In the genomic region with DNA sequence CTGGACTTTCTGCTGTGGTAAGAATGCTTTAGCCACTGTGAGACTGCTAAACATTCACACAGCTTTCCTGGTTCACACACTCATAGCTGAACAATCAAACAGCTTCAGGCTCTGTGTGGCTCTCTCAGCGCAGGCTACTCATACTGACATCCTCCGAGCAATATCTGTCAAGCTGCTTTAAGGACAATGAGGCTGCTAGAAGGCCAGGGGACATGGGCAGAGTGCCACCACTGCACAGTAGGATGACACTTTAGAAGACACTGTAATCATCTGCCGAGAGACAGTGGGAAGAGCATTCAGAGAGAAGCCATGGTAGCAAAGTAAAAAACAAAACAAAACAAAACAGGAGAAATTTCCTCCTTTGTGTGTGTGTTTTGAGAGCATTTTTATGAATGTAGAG, we compare ENCODE assay signal across 34 mouse cellular contexts. TPM values are rescaled to one million over a fixed set of nuclear protein-coding genes. Genes with fewer than 3 reads are reported as not detected.
A peak's percentile ranks its signal among the peaks of the same experiment; 100 is the strongest.
DNase-seq lines count a peak whose midpoint lies in the region; ATAC-seq and TF ChIP-seq lines count a peak whose summit lies in the region.
"Had no signal": no experiment of that assay in that cellular context is flagged by ENCODE, and none has a peak within 500 bp of the region (broad histone marks: within the 10 kb centered on the region; RNA-seq: fewer than 3 reads in every experiment).

No protein-coding gene starts in this region.

- no peaks in the 10 kb centered on the region for H3K27me3 ChIP-seq in liver, embryonic 13.5 days
- H3K27me3 ChIP-seq in liver, embryonic 12.5 days (replicated peaks), result peaks cover 2% of the 10 kb centered on the region; the same call in 1 of the 2 replicates
- H3K27me3 ChIP-seq in G1E (ENCODE audit: insufficient read depth, low read length), result no peaks in the 10 kb centered on the region
- H3K27me3 ChIP-seq: embryonic facial prominence, embryonic 12.5 days; kidney, embryonic 15.5 days; neural tube, embryonic 13.5 days had no signal

- peaks cover 3% of the 10 kb centered on the region; the same call in 1 of the 2 replicates for H3K4me1 ChIP-seq in liver, embryonic 13.5 days (replicated peaks)
- peaks cover 7% of the 10 kb centered on the region; the same call in 1 of the 2 replicates for H3K4me1 ChIP-seq in liver, embryonic 12.5 days
- peaks cover 31% of the 10 kb centered on the region for H3K4me1 ChIP-seq in G1E (ENCODE audit: insufficient read depth, low read depth, low read length)
- H3K4me1 ChIP-seq: embryonic facial prominence, embryonic 12.5 days; heart, embryonic 12.5 days; kidney, embryonic 15.5 days; neural tube, embryonic 13.5 days had no signal

- H3K27ac ChIP-seq in liver, embryonic 13.5 days, result no peak overlapping the region
- H3K27ac ChIP-seq in liver, embryonic 12.5 days, result no peak overlapping the region
- H3K27ac ChIP-seq: embryonic facial prominence, embryonic 12.5 days; hindbrain, embryonic 14.5 days; kidney, embryonic 15.5 days; left cerebral cortex, adult 2 months; liver, embryonic 14.5 days; macrophage; neural tube, embryonic 13.5 days had no signal

- H3K4me3 ChIP-seq in liver, embryonic 13.5 days (replicated peaks), result no peak overlapping the region
- no peak overlapping the region for H3K4me3 ChIP-seq in liver, embryonic 12.5 days
- peak overlapping the region; percentile 46; the same call in 1 of the 2 replicates for H3K4me3 ChIP-seq in G1E (ENCODE audit: low read depth, low read length)
- H3K4me3 ChIP-seq: embryonic facial prominence, embryonic 12.5 days; heart, embryonic 12.5 days; kidney, embryonic 15.5 days; left cerebral cortex, adult 2 months; neural tube, embryonic 13.5 days had no signal

- DNase-seq in cerebellum, postnatal 10 days, result peak; percentile 12 to 39
- DNase-seq in cerebellum, adult 9-11 months, result no peak
- DNase-seq in liver, embryonic 13.5 days, result peak; percentile 9
- DNase-seq in G1E (ENCODE audit: low spot score), result no peak
- peak; percentile 1 for DNase-seq in brain, embryonic 14.5 days (ENCODE audit: low read depth)
- DNase-seq in thymus, postnatal 25 days, result no peak
- DNase-seq: embryo, embryonic 11 days; gastrocnemius, postnatal 25 days; heart, adult 18-20 months; heart, postnatal 4 days; kidney, adult 18-20 months; kidney, postnatal 25 days; lung, adult 2 months; lung, postnatal 10 days; midbrain, embryonic 14.5 days; right cerebral cortex, postnatal 14 days; thymus, postnatal 14 days had no signal

- TF ChIP-seq CTCF in G1E (IDR thresholded peaks at IDR 0.05; ENCODE audit: low read depth, low read length), result no peak
- TF ChIP-seq CTCF in brain, embryonic 14.5 days (IDR thresholded peaks at IDR 0.05; ENCODE audit: borderline replicate concordance, extremely low read depth, insufficient read depth, insufficient read length), result no peak

- 59% methylated on average over 3 of the region's 3 CpGs for WGBS in liver, embryonic 13.5 days (ENCODE audit: insufficient replicate concordance)
- 60% methylated on average over 3 of the region's 3 CpGs for WGBS in liver, embryonic 12.5 days (ENCODE audit: insufficient replicate concordance)

- H3K36me3 ChIP-seq in liver, embryonic 13.5 days, result no peaks in the 10 kb centered on the region
- H3K36me3 ChIP-seq in liver, embryonic 12.5 days, result no peaks in the 10 kb centered on the region
- H3K36me3 ChIP-seq in G1E (replicated peaks), result no peaks in the 10 kb centered on the region
- H3K36me3 ChIP-seq: embryonic facial prominence, embryonic 12.5 days; heart, embryonic 12.5 days; kidney, embryonic 15.5 days; neural tube, embryonic 13.5 days had no signal

- no peak for ATAC-seq in liver, embryonic 13.5 days (ENCODE audit: low read depth)
- ATAC-seq in liver, embryonic 12.5 days, result no peak
- ATAC-seq in G1E (ENCODE audit: extremely low read depth, insufficient number of reproducible peaks, low FRiP score, poor library complexity, severe bottlenecking), result no peak
- ATAC-seq: forebrain, embryonic 14.5 days had no signal

- no peak for TF ChIP-seq POLR2A in brain, embryonic 14.5 days (IDR thresholded peaks at IDR 0.05; ENCODE audit: borderline replicate concordance, extremely low read depth, insufficient read depth, insufficient read length, poor library complexity, severe bottlenecking)

- no peak overlapping the region for H3K4me2 ChIP-seq in liver, embryonic 13.5 days
- H3K4me2 ChIP-seq in liver, embryonic 12.5 days, result no peak overlapping the region
- H3K4me2 ChIP-seq: embryonic facial prominence, embryonic 12.5 days; heart, embryonic 12.5 days; hindbrain, embryonic 14.5 days; kidney, embryonic 15.5 days; neural tube, embryonic 13.5 days had no signal

- no peak overlapping the region for H3K9ac ChIP-seq in liver, embryonic 13.5 days
- H3K9ac ChIP-seq in liver, embryonic 12.5 days, result no peak overlapping the region
- H3K9ac ChIP-seq: embryonic facial prominence, embryonic 12.5 days; heart, embryonic 12.5 days; hindbrain, embryonic 14.5 days; kidney, embryonic 15.5 days; liver, embryonic 14.5 days; neural tube, embryonic 13.5 days had no signal

- H3K9me3 ChIP-seq in liver, embryonic 13.5 days (replicated peaks), result no peaks in the 10 kb centered on the region
- no peaks in the 10 kb centered on the region for H3K9me3 ChIP-seq in liver, embryonic 12.5 days (replicated peaks)
- no peaks in the 10 kb centered on the region for H3K9me3 ChIP-seq in G1E (replicated peaks)
- H3K9me3 ChIP-seq: embryonic facial prominence, embryonic 12.5 days; heart, embryonic 12.5 days; kidney, embryonic 15.5 days; neural tube, embryonic 13.5 days had no signal

RNA-seq across cellular contexts. Expression of a gene that starts 37.6 kb away (rescaled TPM):
- not detected in 2 replicates for polyA plus RNA-seq in liver, embryonic 13.5 days (2015; fragmentation: Nextera tagmentation; extraction: Ambion mirVana)
- polyA plus RNA-seq in liver, embryonic 12.5 days (2016; fragmentation: Nextera tagmentation; extraction: Ambion mirVana), result not detected in 2 replicates
- not detected in 2 replicates for total RNA-seq in G1E (2014; fragmentation: Nextera tagmentation)
- total RNA-seq in G1E (2017), result 0.06 TPM in 1 of 2 replicates, not detected in the other
- not detected in 2 replicates for polyA plus RNA-seq in G1E (2012)
- polyA plus RNA-seq in brain, embryonic 14.5 days (2012; rRNA removed), result 0.04 and 0.14 TPM in 2 replicates
- total RNA-seq: gastrocnemius, adult 18-20 months; gastrocnemius, postnatal 25 days; heart, adult 18-20 months; heart, postnatal 4 days; layer of hippocampus, adult 18-20 months; layer of hippocampus, postnatal 10 days; left cerebral cortex, adult 2 months; left cerebral cortex, postnatal 36 days; megakaryocyte-erythroid progenitor cell, adult 5-6 weeks had no signal
- polyA plus RNA-seq: cerebellum, adult 2 months; embryonic facial prominence, embryonic 12.5 days; forebrain, embryonic 14.5 days; heart, postnatal 0 days; kidney, embryonic 15.5 days; liver, embryonic 14.5 days; lung, adult 2 months; macrophage; midbrain, embryonic 14.5 days had no signal

RNA-seq across cellular contexts. Expression of a gene that starts 53.2 kb away (rescaled TPM):
- polyA plus RNA-seq in liver, embryonic 13.5 days (2015; fragmentation: Nextera tagmentation; extraction: Ambion mirVana), result 12.9 and 13.4 TPM in 2 replicates
- polyA plus RNA-seq in liver, embryonic 12.5 days (2016; fragmentation: Nextera tagmentation; extraction: Ambion mirVana), result 28.2 and 28.7 TPM in 2 replicates
- total RNA-seq in G1E (2014; fragmentation: Nextera tagmentation), result 37.1 and 49.5 TPM in 2 replicates
- 35.8 and 38.0 TPM in 2 replicates for total RNA-seq in G1E (2017)
- 3.5 and 3.8 TPM in 2 replicates for polyA plus RNA-seq in G1E (2012)
- 38.1 and 43.4 TPM in 2 replicates for polyA plus RNA-seq in brain, embryonic 14.5 days (2012; rRNA removed)

Comparison
In these comparisons a context has a peak if more than half of its experiments do, and no peak if none do; other contexts are left out.
1. DNase-seq: peak in cerebellum, postnatal 10 days (2 of 2), liver, embryonic 13.5 days (single experiment) and brain, embryonic 14.5 days (single experiment); none in cerebellum, adult 9-11 months (single experiment), G1E (single experiment) and thymus, postnatal 25 days (single experiment).